7 mouse cellular contexts compared by ENCODE assay signal in the genomic region with DNA sequence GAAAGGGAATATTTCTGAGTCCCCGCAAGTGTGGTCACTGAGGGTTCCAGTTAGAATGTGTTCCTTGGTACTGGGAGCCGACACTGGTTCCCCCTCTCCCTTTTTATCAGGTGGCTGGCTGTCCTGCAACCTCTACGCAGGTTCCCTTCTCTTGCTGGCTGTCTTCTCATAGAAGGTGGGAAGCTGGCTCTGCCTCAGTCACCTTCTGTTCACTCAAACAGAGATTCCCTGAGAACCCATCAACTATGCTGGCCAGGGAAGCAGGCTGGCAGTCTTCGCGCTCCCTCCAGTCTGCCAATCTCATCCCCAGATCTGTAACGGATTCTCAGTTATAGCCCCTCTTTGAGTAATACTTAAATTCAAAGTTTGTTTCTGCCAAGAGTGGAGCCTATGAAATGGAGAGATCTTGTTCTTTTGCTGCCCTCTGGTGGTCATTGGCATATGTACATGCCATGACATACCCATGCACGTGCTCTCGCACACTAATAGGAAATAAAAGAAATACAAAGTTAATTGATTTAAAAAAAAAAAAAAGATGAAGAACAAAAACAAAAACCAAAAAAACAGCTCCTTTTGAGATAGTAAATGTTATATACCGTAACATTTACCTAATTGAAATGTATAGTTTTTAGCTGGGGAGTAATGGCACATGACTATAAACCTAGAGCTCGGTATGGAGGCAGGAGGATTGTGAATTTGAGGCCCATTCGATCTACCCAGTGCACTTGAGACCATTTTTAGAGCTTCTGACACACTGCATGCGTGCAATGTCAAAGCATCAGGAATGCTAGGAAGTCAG. TPM values are rescaled to one million over a fixed set of nuclear protein-coding genes. Genes with fewer than 3 reads are reported as not detected.
DNase-seq lines count a peak whose midpoint lies in the region; ATAC-seq and TF ChIP-seq lines count a peak whose summit lies in the region.

No protein-coding gene starts in this region.

- peak; percentile 73 to 87 for DNase-seq in cerebellum, postnatal 25 days
- peak; percentile 75 to 90 for DNase-seq in frontal cortex, postnatal 36 days (ENCODE audit: low spot score in 2 of 2)
- DNase-seq in intestine, embryonic 14.5 days (ENCODE audit: low spot score), result peak; percentile 86
- DNase-seq in left cerebral cortex, postnatal 10 days (ENCODE audit: extremely low spot score in 1 of 2, low spot score in 2 of 2), result peak; percentile 80
- peak; percentile 96 for DNase-seq in midbrain, embryonic 11.5 days (ENCODE audit: low spot score, missing footprints)

- WGBS in intestine, embryonic 14.5 days, result 36% methylated on average over 12 of the region's 12 CpGs
- WGBS in midbrain, embryonic 11.5 days, result 40% methylated on average over 12 of the region's 12 CpGs
- 35% methylated on average over 12 of the region's 12 CpGs for WGBS in small intestine, adult 2 months

- intact Hi-C loops in left cerebral cortex, postnatal 10 days (cut with DNase I), result loop anchor here (1.0 kb wide), 1 partner anchor 69 kb away; no protein-coding TSS in a partner anchor

- TF ChIP-seq CTCF in small intestine, adult 2 months (IDR thresholded peaks at IDR 0.05; ENCODE audit: extremely low read depth, insufficient read length, insufficient replicate concordance, low read depth, low read length), result peak; percentile 46; the same call in 1 of the 2 replicates

- no peaks in the 10 kb centered on the region for H3K36me3 ChIP-seq in intestine, embryonic 14.5 days (ENCODE audit: control insufficient read depth, insufficient read depth, low read length)
- H3K36me3 ChIP-seq in midbrain, embryonic 11.5 days (ENCODE audit: control insufficient read depth, insufficient read depth, low read length), result no peaks in the 10 kb centered on the region
- H3K36me3 ChIP-seq in small intestine, adult 2 months (ENCODE audit: control insufficient read depth, insufficient read depth, low read length), result no peaks in the 10 kb centered on the region

- H3K4me2 ChIP-seq in intestine, embryonic 14.5 days (ENCODE audit: low read length), result no peak overlapping the region
- no peak overlapping the region for H3K4me2 ChIP-seq in midbrain, embryonic 11.5 days

- TF ChIP-seq POLR2A in small intestine, adult 2 months (IDR thresholded peaks at IDR 0.05; ENCODE audit: low read depth, low read length), result no peak

- no peaks in the 10 kb centered on the region for H3K9me3 ChIP-seq in intestine, embryonic 14.5 days (ENCODE audit: control insufficient read depth, low read length)
- no peaks in the 10 kb centered on the region for H3K9me3 ChIP-seq in midbrain, embryonic 11.5 days (ENCODE audit: control insufficient read depth, low read length)

- no peak overlapping the region for H3K4me3 ChIP-seq in intestine, embryonic 14.5 days (ENCODE audit: low read depth, low read length)
- H3K4me3 ChIP-seq in midbrain, embryonic 11.5 days (ENCODE audit: low read depth, low read length), result no peak overlapping the region
- no peak overlapping the region for H3K4me3 ChIP-seq in small intestine, adult 2 months (ENCODE audit: low read depth, low read length)

- no peaks in the 10 kb centered on the region for H3K27me3 ChIP-seq in intestine, embryonic 14.5 days (replicated peaks; ENCODE audit: control insufficient read depth, insufficient read depth, low read length)
- no peaks in the 10 kb centered on the region for H3K27me3 ChIP-seq in midbrain, embryonic 11.5 days (ENCODE audit: control insufficient read depth, insufficient read depth, low read length)
- no peaks in the 10 kb centered on the region for H3K27me3 ChIP-seq in small intestine, adult 2 months (ENCODE audit: control insufficient read depth, insufficient read depth, low read length)

- H3K9ac ChIP-seq in intestine, embryonic 14.5 days (ENCODE audit: low read length), result no peak overlapping the region
- no peak overlapping the region for H3K9ac ChIP-seq in midbrain, embryonic 11.5 days (ENCODE audit: low read length)

- ATAC-seq in activated CD4-positive, CD25-positive, alpha-beta regulatory T cell, adult 4 months, result peak; percentile 89
- ATAC-seq in intestine, embryonic 14.5 days (replicated peaks; ENCODE audit: low FRiP score, low TSS enrichment, low read depth), result peak; percentile 64; the same call in 1 of the 2 replicates
- peak; percentile 75 for ATAC-seq in midbrain, embryonic 11.5 days (ENCODE audit: low FRiP score)

- H3K4me1 ChIP-seq in intestine, embryonic 14.5 days (replicated peaks; ENCODE audit: control insufficient read depth, insufficient read depth, low read length), result peaks cover 14% of the 10 kb centered on the region; the same call in 1 of the 2 replicates
- peaks cover 1% of the 10 kb centered on the region; the same call in 1 of the 2 replicates for H3K4me1 ChIP-seq in midbrain, embryonic 11.5 days (ENCODE audit: control insufficient read depth, insufficient read depth, low read length)
- no peaks in the 10 kb centered on the region for H3K4me1 ChIP-seq in small intestine, adult 2 months (ENCODE audit: control insufficient read depth, insufficient read depth, insufficient read length, low read length)

- H3K27ac ChIP-seq in intestine, embryonic 14.5 days (ENCODE audit: low read depth), result no peak overlapping the region
- no peak overlapping the region for H3K27ac ChIP-seq in midbrain, embryonic 11.5 days (ENCODE audit: low read depth, low read length)
- H3K27ac ChIP-seq in small intestine, adult 2 months (ENCODE audit: insufficient read depth, low read depth, low read length), result no peak overlapping the region

RNA-seq across cellular contexts. Expression of a gene that starts 33.1 kb away (rescaled TPM):
- polyA plus RNA-seq in activated CD4-positive, CD25-positive, alpha-beta regulatory T cell, adult 4 months (2017; shearing (Covaris generic)), result 10 to 100 TPM; 10.2 to 27.1 TPM
- polyA plus RNA-seq in intestine, embryonic 14.5 days (2014; fragmentation: Nextera tagmentation; extraction: Ambion mirVana), result 1.9 and 3.3 TPM in 2 replicates
- total RNA-seq in left cerebral cortex, postnatal 10 days (2021), result not detected
- polyA plus RNA-seq in midbrain, embryonic 11.5 days (2014; fragmentation: Nextera tagmentation; extraction: Ambion mirVana), result 0.33 and 0.54 TPM in 2 replicates
- 5.0 and 9.6 TPM in 2 replicates for polyA plus RNA-seq in small intestine, adult 2 months (2012; rRNA removed)

RNA-seq across cellular contexts. Expression of a gene that starts 50.1 kb away (rescaled TPM):
- polyA plus RNA-seq in activated CD4-positive, CD25-positive, alpha-beta regulatory T cell, adult 4 months (2017; shearing (Covaris generic)), result 1 to 10 TPM; 7.7 to 9.8 TPM
- 2.5 and 2.6 TPM in 2 replicates for polyA plus RNA-seq in intestine, embryonic 14.5 days (2014; fragmentation: Nextera tagmentation; extraction: Ambion mirVana)
- 1 to 10 TPM; 7.6 to 9.5 TPM for total RNA-seq in left cerebral cortex, postnatal 10 days (2021)
- polyA plus RNA-seq in midbrain, embryonic 11.5 days (2014; fragmentation: Nextera tagmentation; extraction: Ambion mirVana), result 0.78 and 2.5 TPM in 2 replicates
- polyA plus RNA-seq in small intestine, adult 2 months (2012; rRNA removed), result 1.1 and 1.9 TPM in 2 replicates

RNA-seq across cellular contexts. Expression of a gene that starts 53.3 kb away (rescaled TPM):
- polyA plus RNA-seq in activated CD4-positive, CD25-positive, alpha-beta regulatory T cell, adult 4 months (2017; shearing (Covaris generic)), result 10 to 100 TPM; 34.5 to 40.6 TPM
- 57.2 and 62.6 TPM in 2 replicates for polyA plus RNA-seq in intestine, embryonic 14.5 days (2014; fragmentation: Nextera tagmentation; extraction: Ambion mirVana)
- 10 to 100 TPM; 38.0 to 41.7 TPM for total RNA-seq in left cerebral cortex, postnatal 10 days (2021)
- polyA plus RNA-seq in midbrain, embryonic 11.5 days (2014; fragmentation: Nextera tagmentation; extraction: Ambion mirVana), result 65.6 and 67.1 TPM in 2 replicates
- polyA plus RNA-seq in small intestine, adult 2 months (2012; rRNA removed), result 6.7 and 6.9 TPM in 2 replicates

RNA-seq across cellular contexts. Expression of a gene that starts 53.9 kb away (rescaled TPM):
- under 1 TPM in 1 of 2 experiments, not detected in 1; 0.20 TPM for polyA plus RNA-seq in activated CD4-positive, CD25-positive, alpha-beta regulatory T cell, adult 4 months (2017; shearing (Covaris generic))
- polyA plus RNA-seq in intestine, embryonic 14.5 days (2014; fragmentation: Nextera tagmentation; extraction: Ambion mirVana), result not detected in 2 replicates
- not detected for total RNA-seq in left cerebral cortex, postnatal 10 days (2021)
- not detected in 2 replicates for polyA plus RNA-seq in midbrain, embryonic 11.5 days (2014; fragmentation: Nextera tagmentation; extraction: Ambion mirVana)
- 1.8 and 7.9 TPM in 2 replicates for polyA plus RNA-seq in small intestine, adult 2 months (2012; rRNA removed)
